Mouse (Mus musculus) c-Kit-negative CD71-positive TER-119-positive erythroid progenitor cells, embryonic 14.5 days (primary cell): ENCODE measurements at regions not wholly inside any gene's neighbourhood (a gene's known extent, or its start where the extent isn't known, plus 50 kb on each side); places are given as distances from the start of the nearest gene placed in this dataset.

Source experiments
- DNase-seq: peaks from one replicate; pipeline ENCODE4 v3.0.0-alpha.2; 2013; ENCODE audit warnings: low read depth, low spot score

GRCm38 (mm10) chr6:104038853-104039252, 453.7 kb upstream of the Cntn6 start:
- no peak for DNase-seq

DNA sequence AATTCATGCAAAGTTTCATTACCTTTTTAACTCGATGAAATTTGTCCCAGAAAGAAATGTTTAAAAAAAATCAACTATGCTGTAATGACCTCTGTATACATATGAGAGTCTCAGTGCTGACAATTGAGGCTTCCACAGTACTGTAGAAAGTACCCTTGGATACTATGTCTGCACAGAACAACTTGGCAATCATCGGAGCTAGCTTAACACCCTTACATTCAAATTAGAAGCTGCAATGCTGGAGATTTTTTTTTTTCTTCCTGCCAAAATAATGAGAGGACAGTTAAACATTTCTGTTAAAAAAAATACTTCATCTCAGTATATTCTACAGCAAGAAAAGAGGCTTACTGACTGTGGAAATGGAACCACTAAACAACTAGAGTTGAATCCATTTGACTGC, 452.1 kb upstream of the Cntn6 start:
- no peak for DNase-seq

DNA sequence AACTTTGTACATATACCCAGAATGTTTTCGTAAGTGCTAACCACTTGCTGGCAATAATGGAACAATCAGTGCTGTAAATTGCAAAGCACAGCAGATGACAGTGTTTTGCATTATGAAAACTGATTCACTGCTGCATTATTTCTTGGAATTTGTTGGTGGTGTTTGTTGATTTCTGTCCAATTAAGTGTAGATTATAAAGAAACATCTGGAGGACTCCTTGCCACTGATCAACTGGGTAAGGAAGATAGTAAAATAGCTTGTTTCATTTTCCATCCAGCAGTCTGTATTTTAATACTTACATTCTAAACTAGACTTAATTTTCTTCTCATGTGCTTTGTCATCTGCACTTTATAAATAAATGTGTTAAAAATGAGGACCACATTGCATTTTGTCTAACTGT, 436.6 kb upstream of the Cntn6 start:
- DNase-seq: no peak

GRCm38 (mm10) chr6:104061692-104062263, 430.8 kb upstream of the Cntn6 start:
- DNase-seq: no peak

DNA sequence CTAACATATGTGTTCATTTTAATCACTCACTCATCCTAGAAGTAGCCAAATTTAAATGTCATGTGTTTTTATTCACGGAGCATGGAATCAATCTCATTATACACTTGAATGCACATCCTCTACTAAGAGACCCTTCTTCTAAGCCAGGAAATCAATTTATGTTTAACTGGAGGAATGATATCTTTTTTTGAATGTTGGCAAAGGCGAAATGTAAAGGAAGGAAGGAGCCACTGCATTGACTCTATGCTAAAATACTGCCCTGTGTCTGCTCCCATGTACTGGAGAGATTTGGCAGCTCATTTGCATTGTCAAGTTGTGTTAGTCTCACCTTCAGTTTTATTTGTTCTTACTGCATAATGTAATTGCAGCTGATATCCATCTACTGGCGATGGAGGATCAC, 412.0 kb upstream of the Cntn6 start:
- DNase-seq: no peak

GRCm38 (mm10) chr6:104082242-104082641, 410.3 kb upstream of the Cntn6 start:
- no peak for DNase-seq

GRCm38 (mm10) chr6:104108386-104108785, 384.2 kb upstream of the Cntn6 start:
- no peak for DNase-seq
